Mouse (Mus musculus): Measurements from ENCODE around the gene Msh6. TPM values are rescaled to one million over a fixed set of nuclear protein-coding genes. Genes with fewer than 3 reads are reported as not detected.
A peak's percentile ranks its signal among the peaks of the same experiment; 100 is the strongest.

Msh6 gene
- polyA plus RNA-seq, 1 experiment from 2014 or later: 11.6 TPM

DNA sequence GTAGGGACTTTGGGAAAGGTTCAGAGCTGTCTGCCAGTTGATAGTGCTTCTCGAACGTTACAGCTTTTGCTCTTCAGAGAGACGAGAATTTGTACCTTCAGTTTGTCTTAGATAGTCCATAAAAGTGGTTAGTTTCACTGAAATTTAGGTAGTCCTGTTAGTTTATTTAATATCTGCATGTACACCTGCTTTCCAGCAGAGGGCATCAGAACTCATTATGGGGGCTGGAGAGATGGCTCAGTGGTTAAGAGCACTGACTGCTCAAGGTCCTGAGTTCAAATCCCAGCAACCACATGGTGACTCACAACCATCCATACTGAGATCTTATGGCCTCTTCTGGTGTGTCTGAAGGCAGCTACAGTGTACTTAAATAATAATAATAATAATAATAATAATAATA lies 7.2 kb downstream of the Msh6 start:
- ATAC-seq (ENCODE audit: low FRiP score, low TSS enrichment) (no peak), DNase-seq (ENCODE audit: low spot score) (no peak)
- Histone ChIP-seq H3K9me3 (ENCODE audit: control insufficient read depth, low read length) (no peaks in the 10 kb centered on the region), H3K4me3 (ENCODE audit: low read depth, low read length) (no peak overlapping the region), H3K27me3 (ENCODE audit: control insufficient read depth, insufficient read depth, low read length) (no peaks in the 10 kb centered on the region), H3K9ac (ENCODE audit: low read length) (no peak overlapping the region), H3K36me3 (ENCODE audit: control insufficient read depth, insufficient read depth, low read length) (peaks cover 7% of the 10 kb centered on the region; the same call in 1 of the 2 replicates), H3K27ac (replicated peaks) (no peak overlapping the region), H3K4me2 (replicated peaks; ENCODE audit: low read depth) (no peak overlapping the region), H3K4me1 (replicated peaks; ENCODE audit: control insufficient read depth, insufficient read depth) (no peaks in the 10 kb centered on the region)
- WGBS: 77% methylated on average over 3 of the region's 3 CpGs
- no peak for TF ChIP-seq EP300 (optimal IDR thresholded peaks at IDR 0.05)
- TF ChIP-seq CTCF (IDR thresholded peaks at IDR 0.05; ENCODE audit: low read depth): peak; percentile 59

GRCm38 (mm10) chr17:87983313-87983712 lies 8.5 kb downstream of the Msh6 start:
- no peak overlapping the region for H3K27ac ChIP-seq (replicated peaks)
- ATAC-seq (ENCODE audit: low FRiP score, low TSS enrichment): no peak
- H3K4me2 ChIP-seq (replicated peaks; ENCODE audit: low read depth): no peak overlapping the region
- H3K9ac ChIP-seq (ENCODE audit: low read length): no peak overlapping the region
- TF ChIP-seq CTCF (IDR thresholded peaks at IDR 0.05; ENCODE audit: low read depth): no peak
- TF ChIP-seq EP300 (optimal IDR thresholded peaks at IDR 0.05): no peak
- no peaks in the 10 kb centered on the region for H3K27me3 ChIP-seq (ENCODE audit: control insufficient read depth, insufficient read depth, low read length)
- H3K9me3 ChIP-seq (ENCODE audit: control insufficient read depth, low read length): no peaks in the 10 kb centered on the region
- 29% methylated on average over 4 of the region's 4 CpGs for WGBS
- H3K36me3 ChIP-seq (ENCODE audit: control insufficient read depth, insufficient read depth, low read length): peaks cover 7% of the 10 kb centered on the region; the same call in 1 of the 2 replicates
- no peak overlapping the region for H3K4me3 ChIP-seq (ENCODE audit: low read depth, low read length)
- no peaks in the 10 kb centered on the region for H3K4me1 ChIP-seq (replicated peaks; ENCODE audit: control insufficient read depth, insufficient read depth)
- DNase-seq (ENCODE audit: low spot score): no peak

GRCm38 (mm10) chr17:87984440-87985214 lies 9.8 kb downstream of the Msh6 start:
- H3K9ac ChIP-seq (ENCODE audit: low read length): no peak overlapping the region
- H3K4me3 ChIP-seq (ENCODE audit: low read depth, low read length): no peak overlapping the region
- DNase-seq (ENCODE audit: low spot score) (no peak), ATAC-seq (ENCODE audit: low FRiP score, low TSS enrichment) (no peak)
- 89% methylated on average over 20 of the region's 20 CpGs for WGBS
- no peak overlapping the region for H3K4me2 ChIP-seq (replicated peaks; ENCODE audit: low read depth)
- H3K36me3 ChIP-seq (ENCODE audit: control insufficient read depth, insufficient read depth, low read length): peaks cover 8% of the 10 kb centered on the region; the same call in 1 of the 2 replicates
- TF ChIP-seq CTCF (IDR thresholded peaks at IDR 0.05; ENCODE audit: low read depth): no peak
- no peak for TF ChIP-seq EP300 (optimal IDR thresholded peaks at IDR 0.05)
- H3K27me3 ChIP-seq (ENCODE audit: control insufficient read depth, insufficient read depth, low read length): no peaks in the 10 kb centered on the region
- no peaks in the 10 kb centered on the region for H3K9me3 ChIP-seq (ENCODE audit: control insufficient read depth, low read length)
- H3K27ac ChIP-seq (replicated peaks): no peak overlapping the region
- H3K4me1 ChIP-seq (replicated peaks; ENCODE audit: control insufficient read depth, insufficient read depth): no peaks in the 10 kb centered on the region

- no peak overlapping the region for H3K9ac ChIP-seq (ENCODE audit: low read length)
- ATAC-seq (ENCODE audit: low FRiP score, low TSS enrichment): no peak
- no peak overlapping the region for H3K4me3 ChIP-seq (ENCODE audit: low read depth, low read length)
- no peak for DNase-seq (ENCODE audit: low spot score)
- no peaks in the 10 kb centered on the region for H3K9me3 ChIP-seq (ENCODE audit: control insufficient read depth, low read length)
- H3K4me2 ChIP-seq (replicated peaks; ENCODE audit: low read depth): no peak overlapping the region
- no peaks in the 10 kb centered on the region for H3K4me1 ChIP-seq (replicated peaks; ENCODE audit: control insufficient read depth, insufficient read depth)
- TF ChIP-seq EP300 (optimal IDR thresholded peaks at IDR 0.05): no peak
- TF ChIP-seq CTCF (IDR thresholded peaks at IDR 0.05; ENCODE audit: low read depth): no peak
- H3K27me3 ChIP-seq (ENCODE audit: control insufficient read depth, insufficient read depth, low read length): no peaks in the 10 kb centered on the region
- 83% methylated on average over 8 of the region's 8 CpGs for WGBS
- no peak overlapping the region for H3K27ac ChIP-seq (replicated peaks)
- peaks cover 14% of the 10 kb centered on the region; the same call in 1 of the 2 replicates for H3K36me3 ChIP-seq (ENCODE audit: control insufficient read depth, insufficient read depth, low read length)
Measured at GRCm38 (mm10) chr17:87985916-87986315, 11.1 kb downstream of the Msh6 start.

DNA sequence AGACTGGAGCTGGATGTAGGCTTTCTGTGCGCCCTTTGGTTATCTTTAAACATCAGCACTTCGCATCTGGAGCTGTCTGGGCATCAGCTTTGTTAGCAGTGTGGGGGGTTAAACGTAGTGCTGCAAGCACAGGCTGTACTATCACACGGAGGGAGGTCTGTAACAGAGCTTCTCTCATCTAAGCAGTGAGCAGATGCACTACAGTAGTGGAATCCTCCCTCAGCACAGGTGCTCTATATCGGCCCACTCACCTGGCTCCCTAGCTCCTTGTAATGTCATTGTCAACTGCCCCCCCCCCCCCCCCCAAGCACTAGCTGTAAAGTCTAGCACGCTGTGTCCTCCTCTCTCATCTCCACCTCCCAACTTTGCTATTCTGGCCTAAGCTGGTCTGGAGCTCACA lies 12.6 kb downstream of the Msh6 start:
- Histone ChIP-seq H3K4me2 (replicated peaks; ENCODE audit: low read depth) (no peak overlapping the region), H3K9me3 (ENCODE audit: control insufficient read depth, low read length) (no peaks in the 10 kb centered on the region), H3K9ac (ENCODE audit: low read length) (no peak overlapping the region), H3K4me1 (replicated peaks; ENCODE audit: control insufficient read depth, insufficient read depth) (no peaks in the 10 kb centered on the region), H3K4me3 (ENCODE audit: low read depth, low read length) (no peak overlapping the region), H3K36me3 (ENCODE audit: control insufficient read depth, insufficient read depth, low read length) (peaks cover 18% of the 10 kb centered on the region; the same call in 1 of the 2 replicates), H3K27ac (replicated peaks) (no peak overlapping the region), H3K27me3 (ENCODE audit: control insufficient read depth, insufficient read depth, low read length) (no peaks in the 10 kb centered on the region)
- ATAC-seq (ENCODE audit: low FRiP score, low TSS enrichment): no peak
- no peak for TF ChIP-seq CTCF (IDR thresholded peaks at IDR 0.05; ENCODE audit: low read depth)
- no peak for TF ChIP-seq EP300 (optimal IDR thresholded peaks at IDR 0.05)
- no peak for DNase-seq (ENCODE audit: low spot score)
- 60% methylated on average over 6 of the region's 6 CpGs for WGBS

GRCm38 (mm10) chr17:87992154-87992553 lies 17.3 kb downstream of the Msh6 start:
- DNase-seq (ENCODE audit: low spot score): no peak
- H3K9me3 ChIP-seq (ENCODE audit: control insufficient read depth, low read length): no peaks in the 10 kb centered on the region
- no peak overlapping the region for H3K9ac ChIP-seq (ENCODE audit: low read length)
- ATAC-seq (ENCODE audit: low FRiP score, low TSS enrichment): no peak
- 79% methylated on average over 3 of the region's 3 CpGs for WGBS
- peaks cover 11% of the 10 kb centered on the region; the same call in 1 of the 2 replicates for H3K36me3 ChIP-seq (ENCODE audit: control insufficient read depth, insufficient read depth, low read length)
- H3K27ac ChIP-seq (replicated peaks): no peak overlapping the region
- H3K4me1 ChIP-seq (replicated peaks; ENCODE audit: control insufficient read depth, insufficient read depth): no peaks in the 10 kb centered on the region
- no peak overlapping the region for H3K4me3 ChIP-seq (ENCODE audit: low read depth, low read length)
- H3K27me3 ChIP-seq (ENCODE audit: control insufficient read depth, insufficient read depth, low read length): no peaks in the 10 kb centered on the region
- no peak overlapping the region for H3K4me2 ChIP-seq (replicated peaks; ENCODE audit: low read depth)
- TF ChIP-seq CTCF (IDR thresholded peaks at IDR 0.05; ENCODE audit: low read depth) (no peak), EP300 (optimal IDR thresholded peaks at IDR 0.05) (no peak)
